Comparison of ENCODE assay signal across 12 mouse cellular contexts in genomic region chr15:63616506-63617208, GRCm38 (mm10).
DNase-seq lines count a peak whose midpoint lies in the region; ATAC-seq and TF ChIP-seq lines count a peak whose summit lies in the region.
"Had no signal": no experiment of that assay in that cellular context is flagged by ENCODE, and none has a peak within 500 bp of the region (broad histone marks: within the 10 kb centered on the region; RNA-seq: fewer than 3 reads in every experiment).

No protein-coding gene starts in this region.

- CTCF ChIA-PET in Patski (lab: Charles Lee), result no interaction called here

- peak; percentile 7 for DNase-seq in CD4-positive, CD25-positive, alpha-beta regulatory T cell, adult 2 months (ENCODE audit: low read depth, low spot score)
- peak; percentile 56 for DNase-seq in layer of hippocampus, adult 9-11 months
- no peak for DNase-seq in layer of hippocampus, adult 8-10 months (ENCODE audit: low spot score in 2 of 2)
- DNase-seq in Patski (ENCODE audit: low read depth, low spot score), result peak; percentile 22
- DNase-seq in adrenal gland, adult 18-20 months (ENCODE audit: low spot score in 2 of 2), result no peak
- DNase-seq: gastrocnemius, postnatal 10 days had no signal

- POLR2A ChIA-PET in Patski (lab: Charles Lee), result interaction anchor here (0.7 kb wide), 1 partner anchor 1294 kb away, joined by 3 read pairs; no protein-coding TSS in a partner anchor

- H3K27me3 ChIP-seq in Patski, result no peaks in the 10 kb centered on the region
- no peaks in the 10 kb centered on the region for H3K27me3 ChIP-seq in liver, embryonic 16.5 days (ENCODE audit: control insufficient read depth, insufficient read depth, low read depth, low read length)
- no peaks in the 10 kb centered on the region for H3K27me3 ChIP-seq in midbrain, embryonic 16.5 days (ENCODE audit: control insufficient read depth, insufficient read depth, low read depth, low read length)
- H3K27me3 ChIP-seq: embryonic facial prominence, embryonic 15.5 days; kidney, embryonic 15.5 days; midbrain, embryonic 15.5 days had no signal

- TF ChIP-seq CTCF in Patski (IDR thresholded peaks at IDR 0.05), result no peak

- H3K36me3 ChIP-seq in liver, embryonic 16.5 days (ENCODE audit: control insufficient read depth, insufficient read depth), result no peaks in the 10 kb centered on the region
- no peaks in the 10 kb centered on the region for H3K36me3 ChIP-seq in midbrain, embryonic 16.5 days (ENCODE audit: control insufficient read depth, insufficient read depth, low read length)
- H3K36me3 ChIP-seq: embryonic facial prominence, embryonic 15.5 days; kidney, embryonic 15.5 days; midbrain, embryonic 15.5 days had no signal

- no peak for ATAC-seq in CD4-positive, CD25-positive, alpha-beta regulatory T cell, adult 4 months
- peak; percentile 35 for ATAC-seq in Patski
- peak; percentile 41 for ATAC-seq in liver, embryonic 16.5 days (ENCODE audit: low read depth)
- ATAC-seq in midbrain, embryonic 16.5 days, result no peak
- ATAC-seq: midbrain, embryonic 15.5 days had no signal

- H3K4me2 ChIP-seq in liver, embryonic 16.5 days (ENCODE audit: low read depth, low read length), result no peak overlapping the region
- H3K4me2 ChIP-seq in midbrain, embryonic 16.5 days (ENCODE audit: low read length), result no peak overlapping the region
- H3K4me2 ChIP-seq: embryonic facial prominence, embryonic 15.5 days; kidney, embryonic 15.5 days; midbrain, embryonic 15.5 days had no signal

- WGBS in liver, embryonic 16.5 days (ENCODE audit: insufficient replicate concordance), result 14% methylated on average over 8 of the region's 8 CpGs
- WGBS in midbrain, embryonic 16.5 days, result 72% methylated on average over 8 of the region's 8 CpGs

- 0 out of 2 replicates have a peak overlapping the region, but pooled peaks have one; percentile 20 for H3K27ac ChIP-seq in liver, embryonic 16.5 days (ENCODE audit: low read length)
- H3K27ac ChIP-seq in midbrain, embryonic 16.5 days (ENCODE audit: low read length), result no peak overlapping the region
- H3K27ac ChIP-seq: embryonic facial prominence, embryonic 15.5 days; kidney, embryonic 15.5 days; midbrain, embryonic 15.5 days had no signal

- H3K9me3 ChIP-seq in liver, embryonic 16.5 days (replicated peaks; ENCODE audit: control insufficient read depth, low read length), result no peaks in the 10 kb centered on the region
- H3K9me3 ChIP-seq in midbrain, embryonic 16.5 days (replicated peaks; ENCODE audit: control insufficient read depth, low read length, poor library complexity, severe bottlenecking), result no peaks in the 10 kb centered on the region
- H3K9me3 ChIP-seq: embryonic facial prominence, embryonic 15.5 days; kidney, embryonic 15.5 days; midbrain, embryonic 15.5 days had no signal

- H3K4me1 ChIP-seq in liver, embryonic 16.5 days (ENCODE audit: control insufficient read depth, low read depth, low read length), result no peaks in the 10 kb centered on the region
- H3K4me1 ChIP-seq in midbrain, embryonic 16.5 days (ENCODE audit: control insufficient read depth, insufficient read depth, low read length), result no peaks in the 10 kb centered on the region
- H3K4me1 ChIP-seq: embryonic facial prominence, embryonic 15.5 days; kidney, embryonic 15.5 days; midbrain, embryonic 15.5 days had no signal

- in situ Hi-C loops in Patski (cut with MboI; ENCODE audit: low pct_unique_long_range_greater_than_20kb), result no loop called here

- no peak overlapping the region for H3K9ac ChIP-seq in liver, embryonic 16.5 days (ENCODE audit: low read depth, low read length)
- H3K9ac ChIP-seq in midbrain, embryonic 16.5 days (ENCODE audit: low read depth, low read length), result no peak overlapping the region
- H3K9ac ChIP-seq: embryonic facial prominence, embryonic 15.5 days; kidney, embryonic 15.5 days; midbrain, embryonic 15.5 days had no signal

- H3K4me3 ChIP-seq in liver, embryonic 16.5 days (ENCODE audit: low read depth, low read length), result no peak overlapping the region
- no peak overlapping the region for H3K4me3 ChIP-seq in midbrain, embryonic 16.5 days (ENCODE audit: low read depth, low read length)
- H3K4me3 ChIP-seq: embryonic facial prominence, embryonic 15.5 days; kidney, embryonic 15.5 days; midbrain, embryonic 15.5 days had no signal

Comparison
In these comparisons a context has a peak if more than half of its experiments do, and no peak if none do; other contexts are left out.
1. DNase-seq: peak in CD4-positive, CD25-positive, alpha-beta regulatory T cell, adult 2 months (single experiment), layer of hippocampus, adult 9-11 months (single experiment) and Patski (single experiment); none in layer of hippocampus, adult 8-10 months (0 of 2) and adrenal gland, adult 18-20 months (0 of 2).
2. ATAC-seq: peak in Patski (single experiment) and liver, embryonic 16.5 days (single experiment); none in CD4-positive, CD25-positive, alpha-beta regulatory T cell, adult 4 months (single experiment) and midbrain, embryonic 16.5 days (single experiment).